Mouse (Mus musculus): ENCODE data around the gene Dot1l.

- no peak for TF ChIP-seq POLR2A (IDR thresholded peaks at IDR 0.05; ENCODE audit: low read depth, low read length)
- no peak for TF ChIP-seq CTCF (IDR thresholded peaks at IDR 0.05; ENCODE audit: extremely low read depth, insufficient read depth, insufficient read length, insufficient replicate concordance)
These were observed 58.4 kb downstream of the Dot1l start, which contains the start of gene Jsrp1 for GRCm38 (mm10) chr10:80813366-80813765.

Data from spleen, adult 2 months (tissue).